Mouse (Mus musculus) C2C12 (cell line): ENCODE measurements around the gene 2310022B05Rik.

ENCODE experiments used
- CEBPB ChIP-seq: IDR thresholded peaks from one replicate; pipeline ENCODE4 v1.6.1; 2011; ENCODE audit warnings: low read depth, mild to moderate bottlenecking, control low read depth, moderate library complexity
- CTCF ChIP-seq: IDR thresholded peaks from one replicate; pipeline ENCODE4 v1.5.1; 2011; ENCODE audit not compliant: control insufficient read depth, insufficient read depth, insufficient read length
- MAX ChIP-seq: IDR thresholded peaks from one replicate; pipeline ENCODE4 v1.6.1; 2011; ENCODE audit warnings: mild to moderate bottlenecking, control low read depth
- MYOD1 ChIP-seq: IDR thresholded peaks from one replicate; pipeline ENCODE4 v1.6.1; 2011; ENCODE audit warnings: low read depth; ENCODE audit not compliant: control insufficient read depth, insufficient read length
- MYOG ChIP-seq: IDR thresholded peaks from one replicate; pipeline ENCODE4 v1.6.1; 2011; ENCODE audit not compliant: control insufficient read depth, insufficient read length; ENCODE audit errors: extremely low read depth
- USF1 ChIP-seq: IDR thresholded peaks from one replicate; pipeline ENCODE4 v1.6.1; 2011; ENCODE audit warnings: low read depth, mild to moderate bottlenecking, control low read depth, moderate library complexity

DNA sequence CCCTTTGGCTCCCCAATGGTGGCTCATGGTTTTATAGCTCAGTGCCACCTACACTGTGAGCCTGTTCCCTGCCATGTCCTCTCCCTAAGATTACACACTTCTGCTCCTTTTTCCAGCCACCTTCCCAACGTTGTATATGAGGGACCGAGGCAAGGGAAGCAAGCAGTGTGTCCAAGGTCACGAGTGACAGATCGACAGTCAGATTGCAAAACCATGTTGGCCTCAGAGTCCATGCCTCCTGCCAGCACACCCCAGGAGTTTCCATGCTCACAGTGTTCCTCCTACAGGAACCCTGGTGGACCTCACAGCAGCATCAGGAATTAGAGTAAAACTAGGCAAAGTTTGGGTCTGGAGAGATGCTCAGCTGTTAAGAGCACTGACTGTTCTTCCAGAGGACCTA is 73.8 kb downstream of the 2310022B05Rik start:
- TF ChIP-seq CTCF (no peak), USF1 (no peak), CEBPB (no peak), MAX (no peak), MYOG (no peak), MYOD1 (no peak)
